Mouse (Mus musculus) heart, postnatal 0 days (tissue): ENCODE data around the gene Mrps16.

Source experiments
- CTCF ChIP-seq: IDR thresholded peaks from 2 replicates; pipeline ENCODE4 v1.5.1; 2016; ENCODE audit warnings: antibody characterized with exemption, control low read depth, low read depth
- EP300 ChIP-seq: IDR thresholded peaks from 2 replicates; pipeline ENCODE4 v1.6.1; 2016; ENCODE audit warnings: antibody characterized with exemption, low read depth

DNA sequence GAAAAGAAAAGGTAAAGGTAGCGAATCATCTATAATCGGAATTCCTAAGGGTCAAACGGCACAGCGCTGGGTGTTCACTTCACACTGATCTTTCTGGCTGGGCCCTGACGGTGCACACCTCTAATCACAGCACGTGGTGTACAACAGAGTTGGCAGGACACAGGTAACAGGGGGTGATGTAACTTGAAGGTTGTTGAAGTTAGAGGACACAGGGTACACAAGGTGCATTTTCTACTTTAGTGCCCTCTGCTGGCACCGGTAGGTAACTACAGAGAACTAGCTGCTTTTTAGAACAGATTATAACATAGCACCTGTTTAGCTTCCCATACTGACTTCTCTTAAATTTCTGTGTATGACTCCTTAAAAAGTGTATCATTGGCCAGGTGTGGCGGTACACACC lies 53.3 kb downstream of the Mrps16 start:
- TF ChIP-seq CTCF = peak; percentile 51
- no peak for TF ChIP-seq EP300
